Mouse (Mus musculus): ENCODE measurements around the gene Hltf.
"Not testable (repeated sequence)": the region's sequence is repeated elsewhere in the genome, so short reads cannot be mapped to it uniquely, and the experiment has no call there.

Gene Hltf

DNA sequence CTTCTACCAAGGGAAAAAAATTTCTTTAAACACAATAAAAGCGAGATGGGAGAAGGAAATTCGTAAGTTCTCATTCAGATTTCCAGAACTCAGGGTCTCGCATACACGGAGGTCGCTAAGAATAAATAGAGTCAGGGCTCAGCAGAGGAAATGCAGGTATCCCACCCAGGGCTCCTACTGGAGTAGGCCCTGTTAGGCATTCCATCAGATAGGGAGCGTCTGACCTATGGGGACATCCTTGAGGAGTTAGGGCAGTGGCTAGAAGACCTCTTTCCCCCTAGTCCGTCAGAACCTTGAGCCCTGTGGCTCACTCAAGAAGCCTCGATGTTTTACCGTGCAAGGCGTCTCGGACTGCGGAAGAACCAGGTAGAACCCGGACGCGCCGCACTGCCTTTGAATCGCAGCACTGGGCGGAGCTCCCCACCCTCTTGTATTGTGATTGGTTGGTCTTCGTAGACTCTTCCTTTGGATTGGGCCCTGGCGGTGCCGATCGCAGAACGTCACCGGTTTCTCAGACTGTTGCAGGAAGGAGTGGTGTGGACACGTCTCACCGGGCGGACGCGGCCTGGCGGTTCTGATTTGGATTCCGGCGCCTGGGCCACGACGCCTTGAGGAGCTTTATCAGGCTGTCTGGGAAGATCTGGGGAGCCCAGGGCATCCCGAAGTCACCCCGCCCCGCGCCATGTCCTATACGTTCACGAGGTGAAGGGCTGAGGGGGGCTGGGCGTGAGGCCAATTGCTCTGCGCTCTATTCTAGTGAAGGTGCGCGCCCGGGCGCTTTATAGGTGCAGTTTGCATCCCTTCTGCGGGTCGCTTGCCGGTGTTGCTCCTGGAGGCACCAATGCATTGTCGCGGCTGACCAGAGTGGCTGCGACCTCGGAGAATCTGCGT is at the start of gene Hltf:
Hltf (plus strand) TSS at position 506 of the 891 bp plus-strand sequence.
- peak; percentile 95 for DNase-seq

DNA sequence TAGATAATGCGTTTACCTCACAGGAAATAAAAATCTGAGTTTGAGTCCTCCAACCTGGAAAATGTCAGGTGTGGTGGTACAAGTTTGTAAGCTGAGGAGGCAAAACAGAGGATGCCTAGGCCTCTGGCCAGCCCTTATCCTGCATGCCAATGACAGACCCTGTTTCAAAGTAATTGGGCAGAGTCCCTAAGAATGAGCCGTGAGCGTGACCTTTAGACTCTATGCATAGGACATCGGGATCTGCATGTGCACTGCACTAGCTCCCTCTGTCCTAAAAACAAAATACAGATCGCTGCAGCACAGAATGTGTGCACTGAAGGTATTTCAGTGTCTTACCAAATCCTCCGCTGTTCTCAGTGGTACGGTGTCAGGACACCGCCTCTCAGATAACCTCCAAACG is 47.1 kb upstream of the Hltf start:
- DNase-seq, result no peak

DNA sequence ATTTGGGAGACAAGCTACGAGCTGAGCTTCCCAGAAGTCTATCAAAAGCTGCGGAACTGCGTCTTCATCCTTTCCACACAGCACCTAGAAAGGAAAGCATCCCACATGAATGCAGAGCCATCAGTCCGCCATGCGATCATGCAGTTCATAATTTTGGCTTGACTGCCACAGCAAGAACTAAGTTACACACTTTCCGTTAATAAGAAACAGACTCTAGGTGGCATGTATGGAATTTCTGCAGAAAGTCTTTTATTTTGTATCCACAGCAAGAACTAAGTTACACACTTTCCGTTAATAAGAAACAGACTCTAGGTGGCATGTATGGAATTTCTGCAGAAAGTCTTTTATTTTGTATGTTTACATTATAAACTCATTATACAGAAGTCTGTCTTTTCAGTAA is 46.7 kb upstream of the Hltf start:
- not testable (repeated sequence) for DNase-seq

DNA sequence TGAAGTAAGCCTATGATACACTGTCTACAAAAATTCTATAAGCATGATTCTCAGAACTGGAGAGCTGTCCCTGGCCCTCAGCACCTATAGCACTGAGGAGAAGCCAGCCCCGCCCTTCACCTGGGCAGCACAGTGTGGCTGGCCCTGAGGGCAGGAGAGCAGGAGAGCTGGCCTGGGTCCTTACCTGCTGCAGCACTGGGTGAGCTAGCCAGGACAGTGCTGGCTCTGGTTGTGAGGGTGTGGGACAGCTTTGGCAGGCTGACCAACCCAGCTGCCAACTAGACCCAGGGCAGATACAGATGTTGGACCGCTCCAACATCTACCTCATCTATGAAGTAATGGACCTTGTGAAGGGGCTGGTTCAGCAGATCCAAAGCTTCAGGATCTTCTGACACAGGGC is 43.2 kb upstream of the Hltf start:
- DNase-seq, result no peak

DNA sequence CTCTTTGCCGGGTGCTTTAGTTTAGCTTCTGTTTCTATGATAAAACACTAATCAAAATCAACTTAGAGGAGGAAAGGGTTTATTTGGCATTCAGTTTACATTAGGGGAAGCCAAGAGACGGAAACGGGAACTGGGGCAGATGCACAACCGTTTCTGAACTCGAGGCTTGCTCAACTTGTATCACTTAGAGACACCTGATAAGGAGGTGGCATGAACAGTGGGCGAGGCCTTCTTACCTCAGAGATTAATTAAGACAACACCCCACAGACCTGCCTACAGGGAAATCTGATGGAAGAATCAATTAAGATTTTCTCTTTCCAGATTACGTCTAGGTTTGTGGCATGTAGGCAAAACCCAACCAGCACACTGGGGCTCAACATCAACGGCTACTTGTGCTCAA is 39.5 kb upstream of the Hltf start:
- no peak for DNase-seq

DNA sequence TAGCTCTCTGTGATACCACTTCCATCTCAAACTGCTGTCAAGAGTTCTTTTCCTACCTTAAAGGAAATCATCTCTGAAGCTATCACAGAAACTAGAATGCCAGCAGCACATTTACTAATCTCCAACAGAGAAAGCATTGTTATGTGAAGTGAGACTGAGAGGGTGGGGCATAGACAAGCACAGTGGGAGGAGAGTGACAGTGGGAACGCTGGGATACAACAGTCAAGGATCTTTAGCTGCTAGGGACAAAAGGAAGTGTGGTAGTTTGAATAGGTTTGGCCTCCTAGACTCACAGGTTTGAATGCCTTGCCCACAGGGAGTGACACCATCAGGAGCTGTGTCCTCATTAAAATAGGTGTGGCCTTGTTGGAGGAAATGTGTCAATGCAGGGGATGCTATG is 33.8 kb upstream of the Hltf start:
- DNase-seq, result no peak

DNA sequence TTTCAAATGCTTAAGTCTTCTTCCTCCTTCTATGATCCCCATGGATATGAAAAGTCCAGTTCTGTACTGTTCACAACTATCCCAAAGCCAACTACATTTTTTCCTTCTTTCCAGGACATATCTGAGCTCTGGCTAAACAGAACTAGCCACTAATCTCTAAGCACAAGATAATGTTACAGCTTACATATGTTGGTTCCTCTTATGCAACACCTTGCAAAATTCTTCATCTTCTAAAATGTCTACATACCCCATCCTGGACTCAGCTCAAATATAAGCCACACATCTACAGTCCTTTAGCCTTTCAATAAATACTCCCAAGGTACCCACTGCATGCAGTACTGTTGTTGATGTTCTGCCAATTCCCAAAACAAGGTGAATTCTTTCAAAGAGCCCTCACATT is 31.1 kb upstream of the Hltf start:
- DNase-seq, result no peak

DNA sequence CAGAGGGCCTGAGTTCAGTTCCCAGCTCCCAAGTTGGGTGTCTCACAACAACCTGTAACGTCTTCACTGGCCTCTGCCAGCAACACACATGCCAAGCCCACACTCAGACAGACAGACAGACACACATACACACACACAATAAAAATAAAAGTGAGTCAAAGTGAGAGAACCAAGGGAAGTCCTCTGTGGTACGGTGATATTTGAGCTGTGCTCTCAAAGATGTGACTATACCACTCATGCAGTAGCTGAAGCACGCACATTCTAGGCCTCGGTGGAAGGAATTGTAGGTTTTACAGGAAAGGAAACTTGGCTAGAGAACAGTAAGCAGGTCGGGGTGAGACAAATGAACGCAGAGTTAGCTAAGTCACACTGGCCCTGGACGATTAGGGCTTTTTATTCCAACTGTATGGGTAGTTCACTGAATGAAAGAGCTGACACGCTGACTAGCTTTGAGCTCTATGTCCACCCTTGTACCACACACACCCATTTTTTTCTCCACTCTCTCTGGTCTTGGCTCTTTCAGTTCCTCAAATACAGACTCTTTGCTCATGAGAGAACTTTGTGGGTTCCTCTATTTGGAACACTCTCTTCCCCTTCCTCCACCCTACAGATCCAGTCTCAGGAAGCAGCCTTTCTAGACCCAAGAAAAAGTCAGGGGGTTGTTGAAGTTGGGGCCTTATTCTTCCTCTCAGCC is 30.5 kb upstream of the Hltf start:
- DNase-seq, result no peak

DNA sequence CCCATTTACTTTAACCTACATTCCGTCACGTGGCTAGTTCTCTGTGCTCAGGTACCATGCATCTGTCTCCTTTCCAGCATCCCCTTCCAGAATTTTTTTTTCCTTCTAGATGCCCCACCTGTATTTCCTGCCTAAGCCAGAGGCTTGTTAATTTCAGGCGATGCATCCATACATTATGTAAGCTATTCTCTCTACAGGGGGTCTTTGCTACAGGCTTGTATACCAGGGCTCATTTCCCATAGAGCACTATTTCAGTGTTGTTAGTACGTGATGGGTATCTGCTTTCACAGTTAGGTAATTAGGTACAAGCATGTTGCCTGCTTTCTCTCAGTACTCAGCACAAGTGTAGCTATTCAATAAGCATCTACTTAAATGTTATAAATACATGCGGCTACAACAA is 29.8 kb upstream of the Hltf start:
- no peak for DNase-seq

DNA sequence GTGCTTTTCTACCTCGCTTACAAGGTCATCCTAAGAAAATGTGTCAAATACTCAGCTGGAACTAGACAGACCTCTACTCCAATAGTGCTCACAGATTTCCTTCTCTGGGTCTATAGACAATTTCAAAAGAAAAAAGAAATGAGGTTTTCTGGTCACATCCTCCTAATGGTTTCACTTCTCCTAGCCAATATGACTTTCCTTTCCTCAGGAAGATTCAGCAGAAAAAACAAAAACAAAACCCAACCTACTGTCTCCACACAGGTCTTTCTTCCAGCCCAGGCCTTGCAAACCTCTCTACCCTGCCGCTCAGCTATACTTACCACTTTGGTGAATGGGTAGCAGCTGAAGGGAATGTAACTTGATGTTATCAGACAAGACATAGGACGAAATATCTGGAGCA is 29.0 kb upstream of the Hltf start:
- DNase-seq, result no peak

DNA sequence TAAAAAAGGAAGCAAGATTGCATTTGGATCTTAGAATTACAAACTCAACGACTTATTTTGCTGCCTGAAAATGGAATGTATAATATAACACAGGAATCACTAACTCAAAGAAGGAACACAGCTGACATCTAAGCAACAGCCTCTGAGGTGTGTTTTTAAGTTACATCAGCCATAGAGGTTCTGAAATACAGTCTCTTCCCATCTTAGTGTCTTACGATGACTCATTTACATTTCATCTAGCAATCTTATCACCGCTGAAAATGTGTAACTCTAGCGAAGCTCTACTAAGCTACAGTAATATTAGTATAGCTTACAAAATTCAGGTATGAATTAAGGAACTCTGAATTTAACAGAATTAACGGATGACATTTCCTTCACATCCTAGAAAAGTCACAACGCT is 26.8 kb upstream of the Hltf start:
- DNase-seq, result no peak

DNA sequence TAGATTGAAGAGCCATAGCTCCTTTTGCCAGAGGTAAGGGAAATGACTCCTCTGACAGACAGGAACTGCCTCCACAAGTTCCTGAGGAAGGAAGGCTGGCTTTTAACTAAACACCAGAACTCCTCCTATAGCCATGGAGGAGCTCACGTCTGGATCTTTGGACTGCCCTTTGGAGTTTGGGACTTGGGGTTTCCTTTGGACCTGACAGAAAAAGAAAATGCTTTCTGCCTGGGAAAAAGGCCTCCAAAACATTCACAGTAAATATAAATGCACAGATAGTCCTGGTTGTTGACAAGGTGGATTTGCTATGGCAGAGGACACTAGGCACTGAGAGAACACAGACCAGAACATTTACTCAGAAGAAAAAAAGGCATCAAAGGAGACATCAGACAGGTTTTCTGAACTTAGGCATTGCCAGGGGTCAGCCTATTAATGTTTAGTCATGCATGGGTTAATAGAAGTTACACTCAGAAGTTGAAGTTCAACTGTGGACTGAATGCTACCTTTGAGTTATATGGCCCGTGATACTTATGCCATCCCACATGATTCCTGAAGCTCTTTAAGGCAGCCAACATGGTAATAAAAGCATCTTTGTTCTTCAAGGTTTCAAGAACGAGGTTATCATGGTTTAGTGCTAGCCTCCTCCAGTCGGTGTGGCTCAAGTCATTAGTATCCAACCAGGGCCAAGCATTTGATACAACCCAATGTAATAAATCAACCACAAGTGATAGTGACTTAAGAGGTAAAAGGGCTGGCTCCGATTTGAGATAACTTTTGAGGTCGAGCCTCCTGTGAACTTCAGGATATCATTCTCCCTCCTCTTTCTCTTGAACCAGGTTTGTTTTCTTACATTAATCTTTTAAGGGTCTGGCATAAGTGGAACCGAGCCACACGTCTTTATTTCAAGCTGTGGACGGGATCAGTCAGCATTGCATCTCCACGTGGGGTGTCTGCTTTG is 23.6 kb upstream of the Hltf start:
- no peak for DNase-seq

DNA sequence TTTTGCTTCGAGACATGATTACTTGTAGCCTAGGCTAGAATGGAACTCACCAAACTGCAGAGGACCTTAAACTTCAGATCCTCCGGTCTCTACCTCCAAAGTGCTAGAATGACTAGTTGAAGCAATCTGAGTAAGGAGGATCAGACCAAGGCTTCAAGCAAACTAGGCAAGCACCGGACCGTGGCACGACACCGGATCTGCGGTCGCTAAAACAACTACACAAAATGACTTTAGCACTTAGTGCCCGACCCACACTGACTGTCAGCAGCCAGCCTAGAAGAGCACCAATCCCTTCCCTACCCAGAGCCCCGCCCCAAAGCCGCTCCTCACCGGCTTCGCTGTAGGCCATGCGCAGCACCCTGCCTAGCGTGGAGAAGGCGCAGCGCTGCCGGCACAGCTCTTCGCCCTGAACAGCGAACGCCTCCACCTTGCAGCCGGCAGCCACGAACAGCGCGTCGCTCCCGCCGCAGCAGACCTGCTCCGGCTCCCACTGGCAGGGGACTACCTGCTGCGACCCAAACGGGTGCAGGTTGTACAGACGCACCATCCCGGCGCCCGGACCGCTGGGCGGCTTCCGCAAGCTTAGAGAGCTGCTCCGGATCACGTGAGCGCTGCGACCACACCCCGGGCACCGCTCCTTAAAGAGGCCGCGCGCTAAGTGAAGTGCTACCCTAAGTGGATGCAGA is 22.7 kb upstream of the Hltf start, which contains the start of gene Hps3:
Hps3 (minus strand) TSS at position 597 of the 686 bp plus-strand sequence.
- peak; percentile 85 for DNase-seq

DNA sequence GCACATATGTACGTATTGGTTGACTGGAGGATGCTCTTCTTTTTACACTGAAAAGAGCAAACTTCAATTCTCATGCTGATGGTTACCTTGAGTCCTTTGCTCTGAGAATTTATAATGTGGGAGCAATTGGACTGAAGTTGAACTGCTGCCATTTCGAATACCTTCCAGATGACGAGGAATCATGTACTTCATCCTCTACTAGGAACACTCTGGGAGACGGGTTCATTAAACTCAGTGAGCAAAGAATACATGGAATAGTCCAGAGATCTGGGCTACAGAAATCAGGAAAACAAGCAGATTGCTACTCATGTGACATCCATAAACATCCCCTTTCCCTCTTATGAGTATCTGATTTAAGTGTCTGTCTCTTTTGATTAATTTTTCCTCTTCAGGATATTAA is 21.5 kb upstream of the Hltf start:
- no peak for DNase-seq

DNA sequence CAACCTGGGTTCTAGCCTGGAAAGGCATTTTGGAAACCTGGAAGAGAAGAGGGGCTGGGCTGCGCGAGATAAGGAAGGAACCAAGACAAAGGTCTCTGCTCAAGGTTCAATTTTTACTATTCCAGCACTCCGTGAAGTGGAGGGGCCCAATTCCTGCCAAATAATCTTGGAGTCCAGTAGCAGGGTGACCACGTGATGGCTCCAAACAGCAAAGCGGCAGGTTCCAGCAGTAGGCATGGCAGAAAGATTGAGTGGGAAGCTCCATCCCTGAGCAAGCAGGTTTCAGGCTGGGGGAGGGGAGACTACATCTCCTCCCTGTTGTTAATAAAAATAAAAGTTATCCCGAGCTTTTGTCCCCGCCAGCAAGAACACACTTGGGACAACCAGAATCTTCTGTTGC is 16.1 kb upstream of the Hltf start:
- DNase-seq, result not testable (repeated sequence)

DNA sequence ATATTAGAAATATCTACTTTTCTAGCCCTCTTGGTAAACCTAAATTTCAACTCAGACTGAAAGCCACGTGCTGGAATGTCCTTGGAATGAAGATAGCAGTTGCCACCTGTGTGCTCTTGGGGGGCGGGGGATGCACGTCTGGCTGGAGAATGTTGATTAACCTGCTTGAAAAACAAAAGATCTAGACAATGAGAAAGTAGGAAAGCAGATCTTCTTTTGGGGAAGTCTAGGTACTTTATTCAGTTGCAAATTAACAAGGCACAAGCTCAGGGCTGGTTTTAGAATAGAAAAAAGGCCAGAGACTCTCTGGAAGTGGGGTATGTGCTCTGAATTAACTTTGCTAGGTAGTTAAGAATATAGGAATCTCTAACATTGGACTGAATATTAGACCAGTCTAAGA is 12.9 kb upstream of the Hltf start:
- not testable (repeated sequence) for DNase-seq

DNA sequence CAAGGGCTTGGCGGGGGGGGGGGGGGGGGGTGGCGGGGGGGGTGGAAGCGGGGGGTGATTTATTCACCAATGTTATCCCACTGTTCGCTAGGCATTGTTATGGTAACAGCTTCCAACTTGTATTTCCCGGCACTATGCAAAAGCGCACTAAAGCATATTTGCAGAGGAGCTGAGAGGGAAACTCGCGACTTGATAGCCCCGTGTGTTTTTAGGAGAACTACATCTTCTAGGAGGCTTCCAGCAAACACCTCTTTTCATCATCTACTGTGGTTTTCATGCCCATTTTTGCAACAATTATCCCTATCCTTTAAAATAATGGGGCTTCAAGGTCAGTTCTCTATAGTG is 558 bp downstream of the Hltf start:
- DNase-seq, result no peak

DNA sequence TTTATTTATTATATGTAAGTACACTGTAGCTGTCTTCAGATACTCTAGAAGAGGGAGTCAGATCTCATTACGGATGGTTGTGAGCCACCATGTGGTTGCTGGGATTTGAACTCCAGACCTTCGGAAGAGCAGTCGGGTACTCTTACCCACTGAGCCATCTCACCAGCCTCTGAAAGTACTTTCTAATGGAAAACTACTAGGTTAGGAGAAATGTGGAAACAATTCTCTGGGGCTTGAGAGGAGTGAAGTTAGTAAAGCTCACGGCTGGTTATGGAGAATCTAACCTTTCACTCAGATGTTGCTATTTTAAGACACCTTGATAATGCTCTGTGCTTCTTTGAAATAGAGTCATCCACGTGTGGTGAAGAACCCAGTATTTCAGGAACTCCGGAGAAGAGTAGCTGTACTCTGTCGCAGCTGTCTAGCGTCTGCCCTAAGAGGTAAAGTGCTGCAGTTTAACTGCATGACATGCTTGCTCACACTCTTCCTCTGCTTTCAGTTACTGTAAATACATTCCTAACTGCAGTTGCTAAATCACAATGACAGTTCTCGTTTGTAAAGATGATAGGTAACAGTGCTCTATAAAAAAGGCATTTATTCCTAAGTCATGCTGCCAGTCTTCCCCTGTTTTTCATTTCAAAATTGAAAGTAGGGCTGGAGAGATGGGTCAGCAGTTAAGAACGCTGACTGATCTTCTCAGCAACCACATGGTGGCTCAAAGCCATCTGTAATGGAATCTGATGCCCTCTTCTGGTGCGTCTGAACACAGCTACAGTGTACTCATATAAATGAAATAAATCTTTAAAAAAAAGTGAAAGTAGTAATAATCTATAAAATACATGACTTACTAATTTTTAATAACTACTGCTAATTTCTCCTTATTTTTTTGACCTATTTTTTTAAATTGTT is 18.8 kb downstream of the Hltf start:
- no peak for DNase-seq

DNA sequence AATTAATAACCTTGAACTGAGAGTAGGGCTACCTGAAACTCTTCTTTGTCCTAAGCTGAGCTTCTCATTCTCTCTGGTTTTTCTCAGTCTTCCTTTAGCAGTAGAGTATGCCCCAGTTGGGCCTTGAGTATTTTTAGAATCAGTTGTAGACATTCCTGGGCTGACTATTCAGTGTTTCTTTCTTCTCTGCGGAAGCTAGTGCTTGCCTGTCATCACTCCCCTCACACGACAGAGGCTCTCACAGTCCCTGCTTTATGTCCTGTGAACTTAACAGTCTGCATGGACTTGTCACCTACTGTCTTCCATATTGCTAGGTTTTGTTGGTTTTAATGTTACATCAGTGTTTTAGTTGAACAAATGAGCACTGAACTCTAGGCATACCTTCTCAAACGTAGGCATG is 24.6 kb downstream of the Hltf start:
- DNase-seq, result no peak

DNA sequence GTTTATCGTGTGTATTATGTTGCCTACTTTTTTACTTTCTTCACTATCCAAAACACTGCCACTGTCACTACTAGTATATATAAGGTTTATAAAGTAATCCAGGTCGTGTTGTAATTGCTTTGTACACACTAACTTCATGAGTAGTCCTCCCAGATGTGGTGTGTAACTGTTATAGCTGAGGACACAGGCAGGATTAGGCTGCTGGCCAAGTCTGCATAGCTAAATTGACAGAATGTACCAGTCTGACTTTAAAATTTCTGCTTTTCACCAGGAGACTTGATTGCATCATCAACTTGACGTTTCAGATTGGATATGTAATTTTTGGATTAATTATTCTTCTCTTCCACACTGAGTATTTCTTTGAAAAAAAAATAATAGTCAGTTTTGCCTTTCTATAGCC is 46.2 kb downstream of the Hltf start:
- no peak for DNase-seq

DNA sequence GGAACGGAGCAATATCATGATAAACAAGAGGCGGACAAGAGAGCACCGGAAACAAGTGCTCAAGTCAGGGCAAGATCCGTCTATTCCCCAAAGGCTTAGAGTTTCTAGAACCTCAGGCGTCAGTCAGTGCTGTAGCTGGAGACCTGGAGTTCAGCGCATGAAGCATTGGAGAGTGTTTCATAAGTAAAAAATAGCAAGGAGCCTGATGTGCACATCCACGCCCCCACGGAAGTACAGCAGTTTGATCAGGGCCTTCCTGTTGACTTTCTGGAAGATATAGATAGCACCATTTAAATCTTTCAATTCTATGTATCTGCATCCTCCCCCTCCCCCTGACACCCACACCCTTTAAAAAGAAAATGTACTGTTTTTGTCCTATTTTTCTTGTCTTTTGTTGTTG is 46.7 kb downstream of the Hltf start:
- no peak for DNase-seq

DNA sequence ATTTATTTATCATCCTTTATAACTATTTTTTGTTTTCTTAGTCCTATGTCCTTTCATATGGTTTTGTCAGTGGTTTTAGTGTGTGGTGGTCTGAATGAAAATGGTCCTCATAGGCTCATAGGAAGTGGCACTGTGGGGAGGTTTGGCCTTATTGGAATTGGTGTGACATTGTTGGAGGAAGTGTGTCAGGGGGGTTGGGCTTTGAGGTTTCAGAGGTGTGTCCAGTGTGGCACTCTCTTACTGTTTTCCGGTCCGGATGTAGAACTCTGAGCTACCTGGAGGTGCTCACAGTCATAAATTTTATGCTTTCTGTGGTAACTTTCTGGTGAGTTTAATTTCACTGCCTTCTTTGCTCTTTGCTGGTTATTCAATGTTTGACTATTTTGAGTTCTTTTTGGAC is 47.2 kb downstream of the Hltf start:
- DNase-seq, result no peak
